Mouse (Mus musculus) frontal cortex, postnatal 10 days (tissue): ENCODE measurements at regions not wholly inside any gene's neighbourhood (a gene's known extent, or its start where the extent isn't known, plus 50 kb on each side); places are given as distances from the start of the nearest gene placed in this dataset.
"Not testable (repeated sequence)": the region's sequence is repeated elsewhere in the genome, so short reads cannot be mapped to it uniquely, and the experiment has no call there.

Experiments
- DNase-seq, 2 experiments: peaks; one replicate each; pipeline ENCODE4 v3.0.0; 2022; ENCODE audit warnings: low spot score in 2 of 2, mixed read lengths in 1 of 2

DNA sequence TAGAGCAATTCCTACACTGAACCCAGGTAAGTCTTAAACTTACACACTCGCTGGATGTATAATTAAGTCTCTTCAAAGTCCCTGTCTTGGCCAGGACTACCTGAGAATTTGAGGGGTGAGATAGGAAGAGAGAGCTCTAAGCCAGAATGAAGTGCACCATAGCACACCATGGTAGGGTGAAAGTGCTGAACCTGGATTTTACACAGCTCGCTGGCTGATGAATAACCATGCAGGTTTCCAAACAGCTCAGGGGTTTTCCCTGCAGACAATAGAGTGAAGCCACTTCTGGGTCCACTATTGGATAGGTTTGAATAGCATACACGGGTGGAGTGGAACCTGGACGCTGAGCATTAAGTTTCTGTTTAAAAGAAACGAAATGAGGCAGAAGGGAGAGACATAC lies 180.7 kb upstream of the Plxna2 start:
- no peak for DNase-seq

DNA sequence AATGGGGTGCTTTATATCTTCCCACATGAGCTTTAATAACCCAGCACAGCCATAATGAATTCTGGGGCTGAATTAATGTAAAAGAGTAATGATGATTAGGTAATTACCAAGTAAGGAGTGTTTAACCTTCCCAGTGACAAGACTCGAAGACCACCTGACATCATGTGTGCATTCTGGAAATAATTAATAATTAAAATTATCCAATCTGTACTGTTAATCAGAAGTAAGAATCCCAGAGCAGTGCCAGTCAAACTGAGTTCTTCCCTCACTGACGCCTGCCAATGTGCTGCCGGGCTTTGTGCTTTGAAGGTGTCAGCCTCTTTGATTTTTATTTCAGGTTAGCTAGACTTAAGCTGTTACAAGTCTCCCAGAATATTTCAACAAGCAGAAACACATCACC lies 183.0 kb upstream of the Plxna2 start:
- DNase-seq, result no peak

DNA sequence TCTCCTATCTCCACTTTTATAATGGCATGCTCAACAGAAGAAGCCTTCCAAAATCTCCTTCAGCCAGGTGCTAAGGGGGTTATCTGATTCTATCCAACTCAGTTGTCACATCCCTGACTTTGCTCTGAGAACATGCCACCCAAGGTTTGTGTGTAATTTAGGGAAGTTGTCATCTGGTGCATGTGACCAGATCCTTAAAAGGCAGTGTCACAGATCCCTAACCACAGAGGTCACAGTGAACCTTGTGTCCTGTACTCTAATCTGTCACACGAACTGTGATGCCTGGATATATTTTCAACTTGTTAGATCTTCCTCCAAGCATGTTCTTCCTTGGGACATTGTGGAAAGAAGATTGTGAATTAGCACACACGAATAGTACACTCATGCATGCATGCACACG lies 189.4 kb upstream of the Plxna2 start:
- no peak for DNase-seq

DNA sequence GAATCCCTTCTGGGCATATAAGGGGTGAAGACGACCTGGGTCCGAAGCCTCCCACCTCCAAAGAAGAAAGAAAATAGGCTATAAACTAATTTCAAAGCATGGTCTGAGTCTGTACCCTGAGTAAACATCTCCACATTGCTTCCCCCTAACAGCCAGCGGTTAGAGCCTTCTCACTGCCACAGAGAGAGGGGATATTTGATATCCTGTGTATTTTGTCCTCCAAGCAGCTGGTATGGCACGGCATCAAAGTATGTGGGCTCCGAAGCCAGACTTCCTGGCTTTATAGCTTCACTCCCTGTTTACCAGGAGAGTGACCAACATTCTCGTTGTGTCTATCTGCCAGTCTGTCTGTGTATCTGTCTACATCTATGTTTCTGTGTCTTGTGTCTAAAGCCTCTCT lies 191.7 kb upstream of the Plxna2 start:
- no peak for DNase-seq

DNA sequence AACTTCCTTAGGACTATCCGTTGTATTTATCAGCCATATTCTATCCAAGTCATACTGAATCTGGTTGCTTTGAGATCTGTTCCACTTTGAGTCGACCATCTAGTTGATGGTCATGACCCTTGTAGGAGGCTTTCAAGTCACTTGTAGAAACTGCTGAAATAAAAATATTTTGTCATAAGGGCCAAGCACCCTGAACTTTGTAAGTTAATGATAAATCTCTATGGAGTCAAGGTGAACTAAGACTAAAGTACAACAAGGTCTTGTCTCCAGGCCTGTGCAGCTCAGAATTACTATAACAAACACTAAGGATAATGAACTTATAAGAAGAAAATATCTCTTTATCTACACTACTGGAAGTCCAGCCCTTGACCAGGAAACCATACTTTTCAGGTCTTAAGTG lies 193.8 kb upstream of the Plxna2 start:
- no peak for DNase-seq

DNA sequence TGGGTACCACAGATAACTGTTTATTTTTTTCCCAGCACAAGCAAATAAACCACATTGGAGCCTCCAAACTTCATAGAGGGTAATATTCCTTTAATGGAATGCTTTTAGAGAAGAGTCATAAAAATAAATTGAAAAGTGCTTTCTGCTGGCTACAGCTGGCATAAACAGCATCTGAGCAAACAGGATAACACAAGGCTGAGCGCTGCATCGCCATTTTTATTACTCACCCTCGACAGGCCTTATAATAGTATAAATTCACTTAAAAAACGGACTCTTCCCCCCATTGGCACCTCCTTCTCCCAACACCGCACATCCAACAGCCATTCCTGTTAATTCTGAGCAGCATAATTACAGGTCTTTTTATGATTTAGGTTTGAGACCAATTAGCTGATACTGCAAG lies 205.8 kb upstream of the Plxna2 start:
- DNase-seq, result no peak

DNA sequence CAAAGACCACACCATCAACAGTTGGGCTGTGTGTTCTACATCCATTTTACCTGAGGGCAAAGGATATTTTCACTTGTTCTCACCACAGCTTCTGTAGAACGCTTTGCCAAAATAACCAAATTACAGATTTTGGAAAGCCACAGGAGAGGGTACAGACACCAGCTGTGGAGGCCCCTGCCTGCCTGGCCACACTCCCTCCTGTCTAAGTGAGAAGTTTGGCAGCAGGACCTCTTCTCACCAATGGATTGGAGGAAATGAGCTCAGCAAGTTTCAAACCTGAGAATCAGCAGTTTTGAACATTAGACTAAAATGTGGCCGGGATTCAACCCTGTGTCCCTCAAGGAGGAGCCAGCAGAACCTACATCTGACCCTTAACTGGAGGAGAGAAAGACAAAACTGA lies 206.2 kb upstream of the Plxna2 start:
- DNase-seq, result no peak

DNA sequence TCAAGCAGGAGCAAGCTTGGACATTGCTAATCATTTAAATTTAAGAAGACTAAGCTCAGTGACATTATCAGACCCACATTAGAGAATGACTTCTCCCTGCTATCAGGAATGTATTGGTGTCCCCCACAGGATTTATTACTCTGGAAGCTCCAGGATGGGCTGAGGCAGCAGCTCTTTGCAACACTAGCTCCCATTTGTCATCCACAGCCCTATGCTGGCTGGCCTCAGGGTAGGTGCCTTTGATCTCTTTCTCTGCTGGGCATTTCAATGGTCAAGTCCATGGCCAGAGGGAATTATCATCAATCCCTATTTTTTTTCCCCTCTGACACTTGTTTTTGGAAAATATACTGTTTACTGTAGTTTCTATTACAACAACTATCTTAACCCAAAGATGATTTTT lies 218.7 kb upstream of the Plxna2 start:
- DNase-seq, result no peak

DNA sequence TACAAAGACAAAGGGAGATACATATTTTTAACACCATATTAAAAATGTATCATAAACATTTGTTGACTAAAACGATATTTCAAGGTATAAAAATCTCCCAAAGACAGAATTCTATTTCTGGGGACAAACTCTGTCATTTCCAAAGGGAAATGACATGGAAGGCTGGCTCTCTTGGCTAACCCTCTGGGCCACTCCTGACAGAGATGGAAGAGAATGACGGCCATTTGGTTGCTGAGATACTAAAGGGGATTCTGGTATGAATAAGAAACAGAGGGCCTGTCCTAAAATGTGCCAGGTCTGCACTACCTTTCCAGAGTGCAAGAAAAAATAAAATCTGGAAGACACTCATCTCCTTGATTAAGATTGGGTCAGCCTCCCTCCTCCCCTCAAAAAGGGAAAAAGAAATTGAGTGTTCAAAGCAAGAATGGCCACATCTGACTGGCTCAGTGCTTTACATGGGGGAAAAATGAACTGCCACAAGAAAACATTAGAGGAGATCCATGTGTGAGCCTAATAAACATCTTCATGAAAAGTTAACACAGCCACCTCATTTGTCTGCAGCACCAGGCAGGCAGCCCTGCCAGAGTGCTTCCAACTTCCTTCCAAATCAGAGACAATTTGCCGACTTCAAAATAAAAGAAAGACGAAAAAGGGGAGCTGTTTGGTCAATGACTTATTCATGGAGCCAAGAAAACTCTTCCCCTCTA lies 221.1 kb upstream of the Plxna2 start:
- no peak for DNase-seq

DNA sequence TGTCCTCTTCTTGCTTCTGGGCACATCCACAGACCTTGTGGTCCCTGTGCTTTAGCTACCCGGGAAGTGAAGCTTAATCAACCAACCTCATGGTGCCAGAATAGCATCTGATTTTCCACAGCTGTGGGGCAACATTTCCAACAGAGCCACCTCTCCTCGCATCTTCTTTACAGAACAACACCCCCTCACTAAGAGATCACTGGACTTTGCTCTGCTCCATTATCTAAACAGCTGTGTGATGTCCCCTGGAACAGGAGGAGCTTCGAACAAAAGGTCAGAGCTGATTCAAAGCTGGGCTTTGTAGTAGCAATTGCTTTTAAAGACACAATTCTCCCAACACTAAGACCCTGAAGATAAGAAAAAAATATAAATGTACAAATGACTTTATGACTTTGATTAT lies 224.3 kb upstream of the Plxna2 start:
- DNase-seq, result no peak

DNA sequence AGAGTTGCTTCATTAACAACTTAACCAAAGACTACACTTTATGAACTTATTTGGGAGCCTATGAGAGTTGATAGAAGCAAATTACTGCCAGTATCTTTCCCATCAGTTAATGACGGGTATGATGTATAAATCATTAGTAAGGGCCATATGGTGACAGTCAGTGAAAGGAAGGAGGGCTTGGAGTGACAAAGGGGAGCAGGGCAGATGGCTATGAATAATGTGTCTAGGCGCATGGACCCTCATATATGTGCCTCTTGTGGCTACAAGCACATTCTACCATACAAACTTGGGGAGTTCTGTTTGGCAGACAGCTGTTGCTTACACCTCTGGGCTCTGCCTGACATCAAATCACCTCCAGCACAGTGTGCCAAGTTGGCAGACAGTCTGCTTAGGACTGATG lies 227.8 kb upstream of the Plxna2 start:
- no peak for DNase-seq

DNA sequence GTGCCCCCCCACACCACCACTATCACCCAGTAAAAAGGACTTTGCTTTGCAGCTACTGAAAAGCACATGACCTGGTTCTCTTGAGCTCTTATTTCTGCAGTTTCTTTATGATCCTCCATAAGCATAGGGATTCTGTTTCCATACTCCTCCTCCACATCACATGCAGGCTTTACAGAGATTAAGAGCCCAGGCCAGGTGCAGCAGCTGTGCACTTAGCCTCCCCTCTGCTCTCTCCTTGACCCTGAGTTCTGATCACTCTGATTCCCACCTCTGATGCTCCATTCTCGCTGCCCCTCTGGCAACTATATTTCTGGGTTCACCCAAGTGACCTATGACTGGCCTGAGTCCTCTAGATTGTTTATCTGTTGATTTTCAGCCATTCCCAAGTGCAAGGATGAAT lies 239.9 kb upstream of the Plxna2 start:
- no peak for DNase-seq

DNA sequence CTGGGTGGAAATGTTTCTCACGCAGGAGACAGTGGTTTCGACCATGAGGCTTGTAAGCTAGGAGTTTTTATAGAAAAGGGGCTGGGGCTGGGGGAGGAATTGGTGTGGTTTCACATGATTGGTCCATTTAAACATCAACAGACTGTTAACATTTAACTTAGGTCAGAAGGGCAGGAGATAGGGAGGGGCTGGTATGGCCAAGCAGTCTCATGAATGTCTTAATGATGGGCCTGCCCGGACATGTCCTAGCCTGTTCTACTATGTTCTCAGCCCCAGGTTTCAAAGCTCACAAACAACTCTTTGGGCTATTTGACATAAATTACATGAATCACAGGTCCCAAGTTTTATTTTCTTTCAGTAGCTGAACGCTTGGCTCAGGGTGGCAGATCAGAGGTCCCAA lies 244.5 kb upstream of the Plxna2 start:
- DNase-seq, result not testable (repeated sequence)

DNA sequence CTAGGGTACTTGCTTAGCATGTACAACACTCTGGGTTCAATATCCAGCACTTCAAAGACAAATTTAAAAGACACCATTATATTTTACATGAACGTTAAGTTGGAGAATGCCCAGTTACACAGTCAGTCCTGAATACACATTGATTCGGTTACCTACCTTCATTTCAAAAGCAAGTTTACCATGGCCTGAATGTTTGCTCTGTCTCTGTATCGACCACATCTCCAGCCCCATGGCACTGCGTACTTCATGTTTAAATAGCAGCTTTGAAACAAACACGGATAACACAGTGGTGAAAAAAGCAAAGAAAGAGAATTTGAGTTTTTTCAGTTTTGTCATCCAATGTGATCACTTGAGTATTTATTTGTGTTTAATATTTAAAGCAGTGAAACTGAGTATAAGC lies 254.1 kb upstream of the Plxna2 start:
- no peak for DNase-seq

DNA sequence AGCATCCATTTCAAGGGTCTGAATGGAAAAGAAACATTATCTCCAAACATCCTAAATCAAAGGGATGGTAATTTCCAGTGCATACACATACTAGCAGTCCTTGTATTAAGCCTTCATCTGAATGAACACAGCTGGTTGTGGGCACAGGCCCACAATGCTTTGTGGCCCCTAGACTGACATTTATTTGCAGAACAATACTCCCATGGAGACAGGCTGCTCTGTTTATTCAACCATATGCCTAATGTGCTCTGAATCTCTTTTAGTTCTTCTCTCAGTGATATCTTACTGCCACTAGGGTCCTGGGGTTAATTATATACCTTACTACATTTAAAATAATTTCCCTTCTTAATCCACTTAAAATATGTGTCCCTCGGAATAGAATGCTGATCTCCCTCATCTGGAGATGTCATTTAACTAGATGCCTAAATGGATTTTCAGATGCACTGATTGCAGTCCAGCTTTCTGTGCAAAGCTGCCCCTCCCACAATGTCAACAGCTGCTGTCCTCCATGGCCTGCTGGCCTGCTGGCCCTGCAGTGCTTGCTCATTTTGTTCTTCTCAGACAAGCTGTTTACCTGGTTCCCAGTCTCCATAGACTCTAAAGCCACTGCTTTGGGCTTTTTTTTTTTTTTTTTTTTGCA lies 254.8 kb upstream of the Plxna2 start:
- no peak for DNase-seq

DNA sequence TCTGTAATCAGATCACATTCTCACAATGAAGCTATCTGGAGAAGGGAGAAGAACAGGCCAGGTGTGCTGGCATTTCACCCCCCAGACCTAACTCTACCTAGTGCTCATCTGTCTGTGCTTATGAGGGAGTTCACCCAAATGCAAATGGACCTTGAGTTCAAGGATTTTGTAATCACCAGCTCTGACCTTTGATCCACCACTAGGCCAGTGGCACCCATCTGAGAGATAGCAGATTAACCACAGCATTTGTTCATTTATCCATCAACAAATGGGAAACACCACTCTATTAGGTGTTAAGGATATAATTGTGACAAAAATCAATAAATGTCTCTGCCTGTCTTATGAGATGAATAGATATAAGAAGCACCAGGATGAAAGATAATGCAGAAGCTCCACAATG lies 255.7 kb upstream of the Plxna2 start:
- no peak for DNase-seq

DNA sequence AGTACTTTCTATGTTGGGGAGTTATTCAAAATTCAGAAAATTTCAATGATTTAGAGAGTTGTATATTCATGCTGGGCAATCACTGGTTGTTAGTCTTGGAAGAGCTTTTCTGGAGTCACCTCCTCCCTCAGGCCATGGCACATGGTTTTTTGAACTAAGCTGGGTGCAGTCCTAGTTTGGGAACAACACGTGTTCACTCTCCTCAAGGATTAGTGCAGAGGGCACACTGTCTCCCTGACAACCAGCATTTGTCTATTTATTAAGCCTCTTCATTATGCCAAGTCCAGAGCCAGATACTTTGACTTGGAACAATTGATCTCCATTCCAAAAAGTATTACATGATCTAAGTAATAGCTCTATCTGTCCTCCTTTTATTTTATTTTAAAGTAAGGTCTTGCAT lies 256.7 kb upstream of the Plxna2 start:
- no peak for DNase-seq

DNA sequence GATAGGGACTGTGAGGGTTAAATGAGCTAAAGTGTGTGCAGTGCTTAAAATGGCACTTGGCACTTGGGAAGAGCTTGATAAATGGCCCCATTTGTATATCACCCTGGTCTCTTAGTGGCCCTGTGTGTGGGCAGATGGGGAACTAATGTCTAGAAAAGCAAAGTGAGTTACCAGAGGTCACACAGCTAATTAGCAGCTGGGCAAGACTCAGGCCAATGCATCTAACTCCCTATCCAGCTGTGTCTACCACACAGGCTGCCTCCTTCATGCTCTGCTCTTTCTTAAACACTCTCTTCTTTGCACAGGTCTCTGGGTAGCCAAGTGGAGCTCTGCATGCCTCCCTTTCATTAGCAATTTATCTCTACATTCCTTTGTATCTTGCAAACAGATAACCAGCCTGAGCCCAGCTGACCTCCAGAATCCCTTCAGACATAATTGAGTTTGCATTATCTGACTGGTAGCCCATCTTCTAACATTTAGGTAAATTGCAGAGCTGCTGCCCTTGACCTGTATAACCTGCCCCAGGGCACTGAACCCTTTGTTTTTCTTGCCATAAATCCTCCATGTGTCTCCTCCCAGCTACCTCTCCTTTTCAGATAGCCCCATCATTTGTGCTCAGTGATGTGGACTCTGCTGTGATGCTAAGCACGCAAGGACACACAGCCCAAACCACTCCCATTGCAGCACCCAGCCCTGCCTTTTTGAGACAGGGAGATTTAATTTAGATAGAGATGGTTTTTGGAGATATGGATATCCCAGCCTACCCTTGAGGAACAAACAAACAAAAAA lies 263.5 kb upstream of the Plxna2 start:
- DNase-seq, result no peak

DNA sequence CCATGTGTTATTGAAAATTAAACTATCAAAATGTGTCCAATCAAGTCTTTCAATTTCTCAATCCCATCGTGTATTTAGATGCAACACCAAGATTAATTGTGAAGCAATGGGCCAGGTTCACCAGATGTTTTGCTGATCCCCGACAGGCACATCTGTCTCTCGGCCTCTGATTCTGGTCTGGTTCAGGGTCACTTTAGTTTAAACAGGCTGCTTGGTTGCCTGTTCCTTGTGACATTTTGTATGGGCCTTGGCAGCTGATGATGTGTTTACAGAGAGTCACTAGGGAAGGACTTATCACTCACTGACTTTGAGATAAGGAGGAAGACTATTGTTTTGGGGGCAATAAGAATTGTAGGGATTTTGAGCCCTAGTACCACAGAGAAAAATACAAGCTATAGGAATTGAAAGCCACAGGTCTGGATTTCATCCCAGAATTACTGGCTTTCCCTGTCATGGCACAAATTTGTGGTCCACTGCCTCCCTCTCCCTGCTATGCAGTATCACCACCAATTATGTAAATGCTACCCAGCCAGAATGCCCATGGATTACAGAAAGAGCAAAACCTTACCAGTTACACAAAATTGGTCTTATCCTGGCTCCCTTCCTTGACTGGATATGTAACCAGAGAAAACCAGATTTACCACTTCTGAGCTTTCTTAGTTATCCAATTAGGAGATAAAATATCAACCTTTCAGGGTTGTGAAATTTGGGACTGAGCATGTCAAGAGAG lies 272.5 kb upstream of the Plxna2 start:
- no peak for DNase-seq

DNA sequence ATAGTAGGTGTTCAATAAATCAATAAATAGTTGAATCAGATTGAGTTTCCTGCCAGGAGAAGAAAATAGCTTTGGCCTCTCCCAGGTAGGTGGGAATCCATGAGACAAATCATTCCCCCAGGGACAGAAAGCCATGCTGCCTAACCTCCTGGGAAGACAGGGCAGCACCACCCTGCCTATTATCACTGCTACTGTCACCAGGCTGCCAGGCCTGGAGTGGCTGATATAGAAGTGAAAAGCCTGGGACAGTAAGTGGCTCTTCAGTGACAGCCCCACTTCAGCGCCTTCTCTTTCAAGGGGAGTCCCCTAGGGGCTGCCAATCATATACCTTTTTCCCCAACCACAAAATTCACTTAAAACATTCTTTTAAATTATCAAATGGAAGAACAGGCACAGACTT lies 275.4 kb upstream of the Plxna2 start:
- no peak for DNase-seq

DNA sequence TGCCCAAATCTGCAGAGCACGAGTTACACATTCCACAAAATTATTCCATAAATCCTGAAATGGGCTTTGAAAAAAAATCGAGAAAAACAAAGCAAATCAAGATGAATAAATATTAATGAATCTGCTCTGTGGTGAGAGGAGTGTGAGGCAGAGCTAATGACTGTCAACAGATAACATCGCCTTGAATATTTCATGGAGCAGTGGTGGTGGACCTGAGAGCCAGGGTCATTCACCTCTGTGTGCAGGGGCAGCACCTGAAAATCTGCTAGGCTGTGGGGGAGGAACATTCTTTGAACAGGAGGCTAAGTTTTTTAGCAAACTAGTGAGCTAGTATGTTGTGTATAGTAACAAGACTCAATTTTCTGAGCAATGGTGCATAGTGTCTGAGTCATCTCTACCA lies 276.3 kb upstream of the Plxna2 start:
- no peak for DNase-seq
